Mouse (Mus musculus): Measurements from ENCODE around the gene Acot8. TPM values are rescaled to one million over a fixed set of nuclear protein-coding genes. Genes with fewer than 3 reads are reported as not detected.

Gene Acot8
- 7.0 and 9.2 TPM in 2 replicates for polyA plus RNA-seq (2012)

DNA sequence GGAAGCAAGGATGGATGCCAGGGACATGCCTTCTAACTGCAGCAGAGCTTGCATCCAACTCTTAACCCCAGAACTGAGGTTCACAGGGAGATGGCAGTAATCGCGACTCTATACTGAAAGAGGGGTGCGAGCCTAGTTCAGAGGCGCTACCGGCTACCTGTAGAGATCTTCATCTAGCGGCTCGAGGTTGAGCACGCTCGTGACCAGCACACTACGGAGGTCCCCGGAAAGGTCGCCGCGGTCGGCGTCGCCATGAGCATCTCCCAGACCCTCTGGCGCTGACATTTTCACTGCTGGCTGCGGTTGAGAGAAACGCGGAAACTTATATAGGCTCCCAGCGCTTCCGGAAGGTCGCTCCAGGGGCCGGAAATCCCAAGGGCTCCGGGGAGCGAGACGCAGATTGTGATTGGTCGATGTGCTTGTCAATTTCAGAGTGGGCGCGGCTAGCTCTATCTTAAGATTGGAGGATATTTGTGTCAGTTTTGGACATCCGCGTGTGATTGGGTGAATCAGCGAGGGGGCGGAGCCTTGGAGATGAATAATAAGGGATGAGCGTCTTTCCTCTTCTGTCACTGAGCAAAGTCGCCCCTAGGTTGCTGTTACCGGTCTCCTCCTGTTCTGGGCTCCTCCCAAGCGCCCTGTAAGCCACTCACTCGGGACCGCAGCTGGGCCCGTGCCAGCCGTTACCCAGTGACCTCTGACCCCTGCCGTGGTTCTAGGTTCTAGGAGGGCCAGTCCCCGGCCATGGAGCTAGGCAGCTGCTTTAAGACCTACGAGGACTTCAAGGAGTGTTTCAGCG lies at the start of gene Acot8, which contains the start of gene Zswim3:
Gene Acot8 (minus strand): TSS at position 350 of the 799 bp plus-strand sequence.
Gene Zswim3 (plus strand): TSS at position 566 of the 799 bp plus-strand sequence.
- peaks cover 53% of the 10 kb centered on the region for H3K36me3 ChIP-seq (ENCODE audit: control insufficient read depth)
- H3K27me3 ChIP-seq (ENCODE audit: control insufficient read depth) = no peaks in the 10 kb centered on the region
- H3K9me3 ChIP-seq (ENCODE audit: control insufficient read depth, low read length) = no peaks in the 10 kb centered on the region
- H3K4me3 ChIP-seq (replicated peaks) = peak within 1 kb of the TSS; percentile 78
- peaks cover 50% of the 10 kb centered on the region for H3K4me1 ChIP-seq (ENCODE audit: control insufficient read depth)
- no peak for TF ChIP-seq TAL1 (IDR thresholded peaks at IDR 0.05; ENCODE audit: low read length)
- TF ChIP-seq GATA1 (IDR thresholded peaks at IDR 0.05; ENCODE audit: low read length) = no peak

DNA sequence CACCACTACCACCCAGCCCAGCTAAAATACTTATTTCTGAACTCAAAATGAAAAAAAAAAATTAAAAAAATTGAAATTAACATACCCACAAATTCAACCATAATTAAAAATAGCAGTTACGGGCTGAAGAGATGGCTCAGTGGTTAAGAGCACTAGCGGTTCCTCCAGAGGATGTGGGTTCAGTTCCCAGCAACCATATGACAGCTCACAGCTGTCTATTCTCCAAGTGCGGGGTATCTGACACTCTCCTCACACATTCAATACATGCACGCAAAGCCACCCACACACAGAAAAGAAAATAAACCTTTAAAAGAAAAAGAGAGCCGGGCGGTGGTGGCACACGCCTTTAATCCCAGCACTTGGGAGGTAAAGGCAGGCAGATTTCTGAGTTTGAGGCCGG lies 45.4 kb upstream of the Acot8 start:
- Histone ChIP-seq H3K27me3 (ENCODE audit: control insufficient read depth) (peaks cover 14% of the 10 kb centered on the region), H3K9me3 (ENCODE audit: control insufficient read depth, low read length) (no peaks in the 10 kb centered on the region; the same call in 1 of the 2 replicates), H3K4me3 (replicated peaks) (no peak overlapping the region), H3K36me3 (ENCODE audit: control insufficient read depth) (no peaks in the 10 kb centered on the region), H3K4me1 (ENCODE audit: control insufficient read depth) (no peaks in the 10 kb centered on the region)
- TF ChIP-seq TAL1 (IDR thresholded peaks at IDR 0.05; ENCODE audit: low read length) (no peak), GATA1 (IDR thresholded peaks at IDR 0.05; ENCODE audit: low read length) (no peak)

DNA sequence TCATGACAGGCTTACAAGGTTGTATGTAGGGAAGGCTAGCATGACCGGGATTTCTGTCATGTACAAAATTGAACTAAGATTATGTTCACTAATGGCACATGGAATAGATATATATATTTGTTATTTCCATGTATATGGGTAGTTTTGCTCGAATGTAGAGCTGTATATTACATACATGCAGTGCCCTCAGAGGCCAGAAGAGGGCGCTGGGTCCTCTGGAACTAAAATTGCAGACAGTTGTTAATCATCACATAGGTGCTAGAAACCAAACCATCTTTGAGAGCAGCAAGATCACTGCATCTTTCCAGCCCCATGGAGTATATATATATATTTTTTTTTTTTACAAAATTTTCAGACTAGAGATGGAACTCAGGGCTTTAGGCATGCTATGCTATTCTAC lies 41.1 kb upstream of the Acot8 start:
- Histone ChIP-seq H3K9me3 (ENCODE audit: control insufficient read depth, low read length) (no peaks in the 10 kb centered on the region; the same call in 1 of the 2 replicates), H3K4me3 (replicated peaks) (no peak overlapping the region), H3K27me3 (ENCODE audit: control insufficient read depth) (peaks cover 2% of the 10 kb centered on the region; the same call in 1 of the 2 replicates), H3K4me1 (ENCODE audit: control insufficient read depth) (no peaks in the 10 kb centered on the region), H3K36me3 (ENCODE audit: control insufficient read depth) (no peaks in the 10 kb centered on the region)
- TF ChIP-seq TAL1 (IDR thresholded peaks at IDR 0.05; ENCODE audit: low read length) (no peak), GATA1 (IDR thresholded peaks at IDR 0.05; ENCODE audit: low read length) (no peak)

DNA sequence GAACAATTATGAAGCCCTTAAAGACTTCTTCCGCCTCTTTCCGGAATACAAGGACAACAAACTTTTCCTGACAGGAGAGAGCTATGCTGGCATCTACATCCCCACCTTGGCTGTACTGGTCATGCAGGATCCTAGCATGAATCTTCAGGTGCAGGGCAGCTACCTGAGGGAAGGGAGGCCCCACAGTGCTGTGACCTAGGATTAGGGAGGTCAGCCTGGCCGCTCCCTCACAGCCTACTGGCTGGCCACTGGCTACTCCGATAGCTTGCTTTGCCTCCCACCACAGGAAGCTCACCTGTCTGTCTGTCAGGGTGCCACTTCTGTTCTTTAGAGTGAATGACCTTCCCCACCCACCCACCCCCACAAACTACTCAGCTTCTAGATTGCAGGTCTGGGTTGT lies 30.5 kb upstream of the Acot8 start:
- Histone ChIP-seq H3K9me3 (ENCODE audit: control insufficient read depth, low read length) (no peaks in the 10 kb centered on the region), H3K4me1 (ENCODE audit: control insufficient read depth) (peaks cover 32% of the 10 kb centered on the region), H3K4me3 (replicated peaks) (peak overlapping the region; percentile 19), H3K36me3 (ENCODE audit: control insufficient read depth) (peaks cover 46% of the 10 kb centered on the region), H3K27me3 (ENCODE audit: control insufficient read depth) (no peaks in the 10 kb centered on the region)
- no peak for TF ChIP-seq TAL1 (IDR thresholded peaks at IDR 0.05; ENCODE audit: low read length)
- TF ChIP-seq GATA1 (IDR thresholded peaks at IDR 0.05; ENCODE audit: low read length) = no peak

DNA sequence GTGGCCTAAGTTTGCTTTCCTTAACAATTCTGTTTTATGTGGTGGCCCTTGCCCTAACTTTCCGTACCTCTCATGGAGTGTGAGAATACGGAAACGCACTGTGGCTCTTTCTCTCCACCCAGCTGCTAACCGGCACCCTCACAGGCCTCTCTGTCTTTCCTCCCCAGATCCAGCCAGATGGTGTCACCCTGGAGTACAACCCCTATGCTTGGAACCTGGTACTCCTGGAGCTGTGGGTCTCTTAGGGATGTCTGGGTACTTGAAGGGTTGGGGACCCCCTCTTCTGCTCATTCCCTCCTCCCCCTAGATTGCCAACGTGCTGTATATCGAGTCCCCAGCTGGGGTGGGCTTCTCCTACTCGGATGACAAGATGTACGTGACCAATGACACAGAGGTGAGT lies 29.8 kb upstream of the Acot8 start:
- Histone ChIP-seq H3K27me3 (ENCODE audit: control insufficient read depth) (no peaks in the 10 kb centered on the region), H3K9me3 (ENCODE audit: control insufficient read depth, low read length) (no peaks in the 10 kb centered on the region), H3K4me3 (replicated peaks) (peak overlapping the region; percentile 67), H3K4me1 (ENCODE audit: control insufficient read depth) (peaks cover 32% of the 10 kb centered on the region), H3K36me3 (ENCODE audit: control insufficient read depth) (peaks cover 41% of the 10 kb centered on the region)
- TF ChIP-seq GATA1 (IDR thresholded peaks at IDR 0.05; ENCODE audit: low read length) (no peak), TAL1 (IDR thresholded peaks at IDR 0.05; ENCODE audit: low read length) (no peak)

DNA sequence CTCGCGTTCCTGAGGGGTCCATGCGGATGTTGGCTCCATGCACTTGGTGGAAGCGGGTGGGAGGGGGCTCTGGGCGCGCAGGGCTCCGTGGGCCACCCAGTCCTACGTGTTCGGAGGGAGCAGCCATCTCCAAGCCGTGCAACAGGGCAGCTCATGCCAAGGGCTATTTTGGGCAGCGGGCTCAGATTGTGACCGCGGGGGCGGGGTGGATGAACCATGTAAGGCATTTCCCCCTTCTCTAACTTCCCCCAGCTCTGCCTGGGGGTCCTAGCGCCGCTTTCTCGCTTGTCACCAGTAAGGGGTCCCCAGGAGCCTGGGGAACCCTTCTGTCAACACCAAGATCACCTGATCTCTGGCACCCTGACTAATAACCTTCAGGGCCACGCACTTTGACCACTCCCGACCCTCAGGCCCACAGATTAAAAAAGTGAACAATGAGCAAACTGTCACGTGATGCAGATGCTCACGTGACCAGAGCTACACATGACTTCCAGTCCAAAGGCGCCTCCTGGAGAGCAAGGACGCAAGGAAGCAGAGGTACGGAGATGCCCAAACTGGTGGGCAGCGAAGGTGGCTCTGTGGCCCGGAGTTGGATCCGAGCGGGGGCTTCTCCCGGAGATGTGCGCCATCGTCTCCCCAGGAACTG lies 28.8 kb upstream of the Acot8 start, which contains the start of gene Neurl2:
Gene Neurl2 (minus strand): TSS at position 143 of the 646 bp plus-strand sequence.
- peaks cover 32% of the 10 kb centered on the region for H3K4me1 ChIP-seq (ENCODE audit: control insufficient read depth)
- H3K27me3 ChIP-seq (ENCODE audit: control insufficient read depth) = no peaks in the 10 kb centered on the region
- H3K4me3 ChIP-seq (replicated peaks) = peak within 1 kb of the TSS; percentile 67
- H3K9me3 ChIP-seq (ENCODE audit: control insufficient read depth, low read length) = no peaks in the 10 kb centered on the region
- H3K36me3 ChIP-seq (ENCODE audit: control insufficient read depth) = peaks cover 34% of the 10 kb centered on the region
- no peak for TF ChIP-seq GATA1 (IDR thresholded peaks at IDR 0.05; ENCODE audit: low read length)
- no peak for TF ChIP-seq TAL1 (IDR thresholded peaks at IDR 0.05; ENCODE audit: low read length)

DNA sequence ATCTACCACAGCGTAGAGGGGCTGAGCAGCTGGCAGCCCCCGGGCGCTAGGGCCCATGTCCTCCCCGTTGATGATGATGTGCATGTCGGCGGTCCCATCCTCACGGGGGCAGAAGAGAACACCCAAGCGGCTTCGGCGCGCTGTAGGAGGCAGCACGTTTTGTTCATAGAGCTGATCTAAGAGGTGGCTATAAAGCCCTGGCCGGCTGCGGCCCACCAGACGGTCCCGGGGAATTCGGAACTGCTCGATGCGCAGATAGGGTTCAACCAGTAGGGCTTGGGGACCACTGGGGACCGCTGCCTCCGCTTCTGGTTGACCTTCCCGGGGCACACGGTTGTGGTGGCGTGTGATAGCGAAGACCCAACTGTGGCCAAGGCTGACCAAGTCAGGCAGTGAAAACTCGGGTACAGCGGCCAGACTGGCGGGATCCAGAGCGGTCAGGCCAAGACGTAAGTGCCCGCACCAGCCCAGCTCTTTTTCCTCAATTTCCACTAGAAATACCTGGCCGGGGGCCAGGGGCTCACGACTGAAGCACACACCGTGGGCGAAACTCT lies 28.1 kb upstream of the Acot8 start, which contains the start of gene Ctsa:
Gene Ctsa (plus strand): TSS at position 126 of the 554 bp plus-strand sequence.
- Histone ChIP-seq H3K36me3 (ENCODE audit: control insufficient read depth) (peaks cover 34% of the 10 kb centered on the region), H3K4me1 (ENCODE audit: control insufficient read depth) (peaks cover 34% of the 10 kb centered on the region), H3K4me3 (replicated peaks) (peak within 1 kb of the TSS; percentile 67), H3K9me3 (ENCODE audit: control insufficient read depth, low read length) (no peaks in the 10 kb centered on the region), H3K27me3 (ENCODE audit: control insufficient read depth) (no peaks in the 10 kb centered on the region)
- TF ChIP-seq TAL1 (IDR thresholded peaks at IDR 0.05; ENCODE audit: low read length) = no peak
- no peak for TF ChIP-seq GATA1 (IDR thresholded peaks at IDR 0.05; ENCODE audit: low read length)

DNA sequence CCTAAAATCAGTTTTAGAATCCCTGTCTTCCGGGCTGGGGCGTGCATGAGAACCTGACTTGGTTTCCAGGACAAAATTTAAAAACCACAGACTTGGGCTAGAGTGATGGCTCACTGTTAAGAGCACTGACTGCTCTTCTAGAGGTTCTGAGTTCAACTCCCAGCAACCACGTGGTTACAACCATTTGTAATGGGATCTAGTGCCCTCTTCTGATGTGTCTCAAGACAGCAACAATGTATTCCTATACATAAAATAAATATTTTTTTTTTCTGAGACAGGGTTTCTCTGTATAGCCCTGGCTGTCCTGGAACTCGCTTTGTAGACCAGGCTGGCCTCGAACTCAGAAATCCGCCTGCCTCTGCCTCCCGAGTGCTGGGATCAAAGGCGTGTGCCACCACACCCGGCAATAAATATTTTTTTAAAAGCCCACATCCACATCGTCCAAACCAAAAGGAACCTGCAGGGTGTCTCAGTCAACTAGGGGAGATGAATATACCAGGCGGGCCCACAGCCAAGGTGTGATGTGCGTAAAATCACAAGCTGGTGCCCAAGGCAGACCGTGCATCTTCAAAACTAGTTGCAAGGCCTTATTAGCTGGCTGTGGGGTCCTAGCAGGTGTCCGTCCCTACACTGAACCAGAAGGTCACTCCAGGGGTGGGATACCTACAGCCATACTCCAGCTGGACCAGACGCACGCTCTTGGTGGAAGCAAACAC lies 27.5 kb upstream of the Acot8 start:
- Histone ChIP-seq H3K9me3 (ENCODE audit: control insufficient read depth, low read length) (no peaks in the 10 kb centered on the region), H3K4me1 (ENCODE audit: control insufficient read depth) (peaks cover 40% of the 10 kb centered on the region), H3K36me3 (ENCODE audit: control insufficient read depth) (peaks cover 36% of the 10 kb centered on the region), H3K4me3 (replicated peaks) (peak overlapping the region; percentile 67), H3K27me3 (ENCODE audit: control insufficient read depth) (no peaks in the 10 kb centered on the region)
- TF ChIP-seq TAL1 (IDR thresholded peaks at IDR 0.05; ENCODE audit: low read length) (no peak), GATA1 (IDR thresholded peaks at IDR 0.05; ENCODE audit: low read length) (no peak)

Data from erythroblast, embryonic 14.5 days (primary cell).